Mouse (Mus musculus): ENCODE measurements around the gene Zxdc. TPM values are rescaled to one million over a fixed set of nuclear protein-coding genes. Genes with fewer than 3 reads are reported as not detected.

The Zxdc gene
- 34.8 TPM for polyA plus RNA-seq (2017; shearing (Covaris generic))

DNA sequence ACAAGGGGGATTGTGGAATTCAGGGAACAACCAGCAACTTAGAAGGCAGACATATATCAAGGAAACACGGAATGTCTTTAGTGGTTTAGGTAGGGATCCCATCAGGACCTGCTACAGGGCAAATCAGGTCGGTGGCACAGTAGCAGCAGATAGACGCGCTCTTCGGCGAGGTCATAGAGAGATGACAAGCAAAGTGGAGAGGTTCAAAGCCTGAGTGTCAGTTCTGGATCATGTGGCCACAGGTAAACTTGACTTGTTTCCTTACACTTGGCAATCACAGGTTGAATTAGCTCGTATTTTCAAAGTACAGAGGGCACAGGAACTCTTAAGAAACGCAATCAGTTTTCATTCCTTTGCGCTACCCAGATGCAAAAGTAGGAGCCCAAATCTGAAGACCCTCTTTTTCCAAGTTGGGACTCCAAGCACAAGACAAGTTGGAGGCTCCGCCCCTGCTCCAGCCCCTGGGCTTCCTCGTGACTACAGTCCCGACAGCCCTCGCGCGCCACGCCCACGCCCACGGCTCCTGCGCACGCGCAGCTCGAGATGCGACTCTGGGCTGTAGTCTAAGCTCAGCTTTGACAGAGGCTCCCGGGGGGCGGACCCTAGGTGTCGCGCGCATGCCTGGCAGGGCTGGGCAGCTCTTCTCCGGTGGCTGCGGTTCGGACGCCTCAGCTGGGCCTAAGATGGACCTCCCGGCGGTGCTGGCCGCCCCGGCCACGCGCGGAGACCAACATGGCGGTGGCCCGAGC is at the start of gene Zxdc:
Gene Zxdc (plus strand): TSS at position 517 of the 749 bp plus-strand sequence.

DNA sequence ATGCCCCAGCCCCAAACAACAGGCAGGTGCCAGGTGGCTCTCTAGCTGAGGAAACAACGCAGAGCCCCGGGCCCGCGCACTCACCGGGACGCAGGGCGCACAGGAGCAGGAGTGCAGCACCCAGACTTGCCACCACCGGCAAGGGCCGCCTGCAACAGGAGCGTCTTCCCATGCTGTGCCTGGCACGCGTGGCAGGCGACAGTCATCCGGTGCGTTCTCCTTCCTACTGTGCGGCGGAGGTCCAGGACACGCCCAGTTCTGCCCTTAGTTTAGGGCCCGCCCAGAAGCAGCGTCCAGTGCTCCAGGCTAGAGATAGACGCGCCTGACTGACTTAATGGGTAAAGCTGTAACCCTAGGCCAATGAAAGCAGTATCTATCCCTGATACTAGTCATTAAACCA is 44.3 kb upstream of the Zxdc start, which contains the start of gene Chst13:
Gene Chst13 (minus strand): TSS at position 195 of the 400 bp plus-strand sequence.

DNA sequence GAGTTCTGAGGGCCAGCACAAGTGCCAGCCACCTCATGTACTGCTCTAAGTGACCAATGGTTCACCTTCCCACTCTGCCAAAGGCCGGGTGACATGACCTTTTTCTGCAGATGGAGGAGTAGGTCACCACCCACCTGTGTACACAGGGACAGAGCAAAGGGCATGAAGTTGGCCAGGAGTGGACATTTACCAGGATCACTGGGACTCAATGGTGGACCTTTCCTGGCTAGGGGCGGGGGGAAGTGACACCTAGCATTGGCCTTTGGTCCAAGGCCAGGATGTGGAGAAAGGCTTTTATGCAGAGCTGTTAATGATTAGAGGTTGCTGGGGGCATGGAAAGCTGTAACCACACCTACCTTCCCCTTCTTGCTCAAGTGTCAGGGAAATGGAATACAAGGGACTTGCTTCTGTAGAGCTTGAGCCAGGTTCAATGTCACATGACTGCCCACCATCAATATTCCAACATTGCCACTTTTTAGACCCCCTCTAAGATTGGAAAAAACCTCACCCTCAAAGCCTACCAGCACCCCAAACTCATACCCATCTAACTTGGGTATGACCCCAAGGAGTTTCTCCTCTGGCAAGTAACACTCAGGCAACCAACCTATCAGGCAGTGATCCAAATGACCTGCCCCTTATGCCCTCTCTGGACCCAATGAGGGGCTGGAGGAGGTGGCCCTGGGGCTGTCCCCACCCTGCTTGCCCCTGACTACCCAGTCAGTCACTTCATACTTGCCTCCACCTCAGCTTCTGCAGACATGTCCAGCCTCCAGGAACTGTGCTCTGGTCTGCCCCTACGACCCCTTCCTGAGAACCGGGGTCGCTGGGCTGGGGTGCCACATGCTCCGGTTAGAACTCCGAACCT is 36.5 kb upstream of the Zxdc start, which contains the start of gene Uroc1:
Gene Uroc1 (plus strand): TSS at position 724 of the 865 bp plus-strand sequence.

DNA sequence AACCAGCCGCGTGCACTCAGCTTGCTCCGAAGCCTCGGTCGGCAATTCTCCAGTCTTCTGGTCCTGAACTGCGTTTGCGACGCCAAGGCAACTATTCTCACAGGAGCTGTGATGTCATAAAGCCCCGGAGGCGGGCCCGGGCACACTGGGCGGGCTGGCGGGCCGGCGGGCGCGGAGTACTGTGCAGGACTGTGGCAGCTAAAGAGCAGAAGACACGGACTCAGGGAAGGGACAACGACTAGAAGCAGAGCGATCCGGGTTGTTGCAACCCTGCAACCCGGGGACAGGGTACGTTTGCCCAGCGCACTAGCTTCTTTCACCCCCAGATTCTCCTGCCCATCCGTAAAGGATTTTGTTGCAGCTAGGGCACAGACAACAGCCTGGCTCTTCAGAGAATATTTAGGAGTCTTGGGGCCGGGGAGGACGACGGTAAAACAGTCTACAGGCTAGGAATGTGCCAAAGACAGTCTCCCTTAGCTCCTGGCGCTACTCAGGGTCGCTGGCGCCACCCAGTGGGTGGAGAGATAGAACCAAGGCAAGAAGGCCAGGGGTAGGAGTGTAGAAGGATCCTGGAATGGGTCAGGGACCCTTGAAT is 59.2 kb downstream of the Zxdc start, which contains the start of gene Cfap100:
Gene Cfap100 (minus strand): TSS at position 418 of the 595 bp plus-strand sequence.

Other genes with a start within 250 kb of the Zxdc start
- not detected for gene Vmn1r51, start 246.9 kb upstream of the Zxdc start, polyA plus RNA-seq (2017; shearing (Covaris generic))
- not detected for gene Vmn1r52, start 194.7 kb upstream of the Zxdc start, polyA plus RNA-seq (2017; shearing (Covaris generic))
- gene V1ra8, start 166.7 kb upstream of the Zxdc start, polyA plus RNA-seq (2017; shearing (Covaris generic)): not detected
- gene Vmn1r53, start 145.1 kb upstream of the Zxdc start, polyA plus RNA-seq (2017; shearing (Covaris generic)): not detected
- gene Vmn1r54, start 123.2 kb upstream of the Zxdc start, polyA plus RNA-seq (2017; shearing (Covaris generic)): not detected
- not detected for gene BC048671, start 68.3 kb upstream of the Zxdc start, polyA plus RNA-seq (2017; shearing (Covaris generic))
- not detected for gene Chst13, start 44.3 kb upstream of the Zxdc start, polyA plus RNA-seq (2017; shearing (Covaris generic))
- not detected for gene Uroc1, start 36.2 kb upstream of the Zxdc start, polyA plus RNA-seq (2017; shearing (Covaris generic))
- 0.16 TPM for gene Cfap100, start 59.3 kb downstream of the Zxdc start, polyA plus RNA-seq (2017; shearing (Covaris generic))
- gene Klf15, start 93.1 kb downstream of the Zxdc start, polyA plus RNA-seq (2017; shearing (Covaris generic)): not detected
- 0.47 TPM for gene Aldh1l1, start 116.9 kb downstream of the Zxdc start, polyA plus RNA-seq (2017; shearing (Covaris generic))
- 13.8 TPM for gene Slc41a3, start 235.2 kb downstream of the Zxdc start, polyA plus RNA-seq (2017; shearing (Covaris generic))